Mouse (Mus musculus): Measurements from ENCODE around the gene Poc5.

Poc5 gene

GRCm38 (mm10) chr13:96388042-96388888, at the start of gene Poc5:
Poc5 (plus strand) TSS chr13:96388294.
- DNase-seq (ENCODE audit: low spot score in 2 of 2) = peak; percentile 99 to 100

DNA sequence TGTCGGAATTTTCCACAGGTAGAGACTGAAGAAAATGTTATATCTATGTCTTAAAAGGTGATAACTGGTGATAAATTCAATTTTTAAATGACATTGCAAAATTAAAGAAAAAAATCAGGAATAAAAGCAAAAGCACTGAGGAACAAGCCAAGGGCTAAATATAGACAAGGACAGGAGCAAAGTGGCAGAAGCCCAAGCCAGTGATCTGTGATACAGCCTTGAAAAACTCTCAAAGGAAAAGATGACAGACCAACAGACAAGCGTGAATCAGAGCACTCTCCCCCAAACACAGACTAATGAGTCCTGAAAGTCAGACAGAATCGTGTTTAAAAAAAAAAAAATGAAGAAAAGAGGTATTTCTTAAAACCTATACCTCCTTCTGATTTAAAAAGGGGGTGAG, 46.6 kb upstream of the Poc5 start:
- no peak for DNase-seq (ENCODE audit: low spot score in 2 of 2)

GRCm38 (mm10) chr13:96344778-96345177, 43.3 kb upstream of the Poc5 start:
- DNase-seq (ENCODE audit: low spot score in 2 of 2) = no peak

DNA sequence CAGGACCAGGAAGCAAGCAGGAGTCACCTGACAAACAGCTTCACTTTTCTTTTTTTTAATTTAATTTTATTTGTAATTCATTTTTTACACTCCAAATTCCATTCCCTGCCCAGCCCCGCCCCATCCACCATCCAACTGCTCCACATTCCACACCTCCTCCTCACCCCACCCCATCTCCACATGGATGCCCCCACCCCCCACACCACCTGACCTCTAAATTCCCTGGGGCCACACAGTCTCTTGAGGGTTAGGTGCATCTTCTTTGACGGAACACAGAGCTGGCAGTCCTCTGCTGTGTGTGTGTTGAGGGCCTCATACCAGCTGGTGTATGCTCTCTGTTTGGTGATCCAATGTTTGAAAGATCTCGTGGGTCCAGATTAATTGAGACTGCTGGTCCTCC, 41.5 kb upstream of the Poc5 start:
- no peak for DNase-seq (ENCODE audit: low spot score in 2 of 2)

DNA sequence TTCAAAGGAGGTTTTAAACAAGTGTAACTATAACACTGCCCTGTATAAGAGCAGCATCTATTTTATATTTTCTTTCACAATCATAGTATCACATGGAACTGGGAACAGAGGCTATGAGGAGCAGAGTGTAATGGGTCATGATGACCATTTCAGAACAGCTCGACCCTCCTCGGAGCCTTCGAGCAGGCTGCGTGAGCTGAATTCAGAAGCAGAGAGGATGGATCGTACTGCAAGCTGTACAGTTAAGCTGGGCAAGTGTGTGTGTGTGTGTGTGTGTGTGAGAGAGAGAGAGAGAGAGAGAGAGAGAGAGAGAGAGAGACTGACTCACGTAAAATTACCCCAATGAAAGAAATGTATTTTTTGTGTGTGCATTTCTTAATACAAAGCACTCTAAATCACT, 37.9 kb upstream of the Poc5 start:
- no peak for DNase-seq (ENCODE audit: low spot score in 2 of 2)

DNA sequence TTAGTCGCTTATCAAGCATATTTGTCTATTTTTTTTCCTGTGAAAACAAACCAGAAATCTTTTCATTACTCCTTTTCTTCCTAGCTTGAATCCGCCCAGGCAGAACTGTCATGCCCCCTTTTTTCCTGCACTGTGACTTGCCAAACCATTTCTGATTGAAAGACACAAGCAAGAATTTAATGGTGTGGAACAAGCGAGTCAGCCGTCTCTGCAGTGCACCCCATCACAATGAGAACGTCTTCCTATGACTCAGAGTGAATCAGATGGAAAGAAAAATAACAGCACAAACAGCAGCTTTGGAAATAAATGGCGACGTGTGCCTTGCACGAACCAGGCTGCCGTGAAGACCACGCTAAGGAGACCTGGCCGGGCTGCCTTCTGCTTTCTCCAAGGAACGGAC, 36.8 kb upstream of the Poc5 start:
- no peak for DNase-seq (ENCODE audit: low spot score in 2 of 2)

DNA sequence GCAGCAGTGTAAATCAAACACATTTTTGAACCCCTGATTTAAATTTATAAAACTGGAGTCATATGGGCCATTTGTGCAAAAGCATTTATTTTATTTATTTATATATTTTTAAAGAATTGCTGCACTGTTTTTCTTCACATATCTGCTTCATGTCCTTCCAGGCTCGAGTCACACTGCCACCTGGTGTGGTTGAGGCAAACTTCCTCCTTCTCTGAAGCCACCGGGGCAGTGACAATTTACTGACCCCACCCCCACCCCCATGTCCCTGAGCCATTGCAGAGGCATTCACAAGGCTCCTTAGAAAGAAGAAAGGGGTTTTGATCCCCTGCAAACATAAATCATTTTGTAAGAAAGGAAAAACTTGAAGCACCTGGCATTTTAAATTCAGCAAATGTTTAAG, 12.6 kb upstream of the Poc5 start:
- no peak for DNase-seq (ENCODE audit: low spot score in 2 of 2)

DNA sequence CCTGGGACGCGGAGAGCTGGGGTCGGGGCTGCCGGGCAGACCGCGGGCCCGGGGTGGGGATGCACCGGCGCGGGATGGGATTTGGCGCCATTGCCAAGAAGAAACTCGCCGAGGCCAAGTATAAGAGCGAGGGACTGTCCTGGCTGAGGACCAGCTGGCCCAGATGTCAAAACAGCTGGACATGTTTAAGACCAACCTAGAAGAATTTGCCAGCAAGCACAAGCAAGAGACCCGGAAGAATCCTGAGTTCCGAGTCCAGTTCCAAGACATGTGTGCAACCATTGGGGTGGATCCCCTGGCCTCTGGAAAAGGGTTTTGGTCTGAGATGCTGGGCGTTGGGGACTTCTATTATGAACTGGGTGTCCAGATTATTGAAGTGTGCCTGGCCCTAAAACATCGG, 11.2 kb upstream of the Poc5 start:
- peak; percentile 21 to 25 for DNase-seq (ENCODE audit: low spot score in 2 of 2)

- DNase-seq (ENCODE audit: low spot score in 2 of 2) = no peak
These were observed 10.2 kb upstream of the Poc5 start for GRCm38 (mm10) chr13:96377883-96378282.

GRCm38 (mm10) chr13:96389301-96389700, 1.2 kb downstream of the Poc5 start:
- no peak for DNase-seq (ENCODE audit: low spot score in 2 of 2)

- DNase-seq (ENCODE audit: low spot score in 2 of 2) = no peak
These were observed 13.2 kb downstream of the Poc5 start for GRCm38 (mm10) chr13:96401251-96401650.

GRCm38 (mm10) chr13:96405518-96405917, 17.4 kb downstream of the Poc5 start:
- DNase-seq (ENCODE audit: low spot score in 2 of 2) = no peak

DNA sequence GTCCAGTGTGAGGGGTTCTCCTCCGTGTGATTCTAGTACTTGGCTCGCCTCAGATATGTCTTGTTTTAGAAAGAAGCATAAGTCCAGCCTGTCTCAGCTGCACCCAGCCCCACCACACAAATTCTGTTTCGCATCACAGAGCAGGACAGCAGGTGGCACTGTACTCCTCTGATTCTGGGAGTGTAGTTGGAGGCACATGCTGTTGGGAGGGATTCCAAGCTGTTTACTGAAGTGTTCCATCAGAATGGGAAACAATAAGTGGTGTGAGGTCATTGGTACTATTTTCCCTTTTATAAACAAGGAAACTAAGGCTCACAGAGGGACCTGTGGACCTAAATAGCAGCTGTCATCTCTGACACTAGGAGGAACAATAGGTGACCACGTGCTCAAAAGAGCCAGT, 18.9 kb downstream of the Poc5 start:
- peak; percentile 14 to 23 for DNase-seq (ENCODE audit: low spot score in 2 of 2)

DNA sequence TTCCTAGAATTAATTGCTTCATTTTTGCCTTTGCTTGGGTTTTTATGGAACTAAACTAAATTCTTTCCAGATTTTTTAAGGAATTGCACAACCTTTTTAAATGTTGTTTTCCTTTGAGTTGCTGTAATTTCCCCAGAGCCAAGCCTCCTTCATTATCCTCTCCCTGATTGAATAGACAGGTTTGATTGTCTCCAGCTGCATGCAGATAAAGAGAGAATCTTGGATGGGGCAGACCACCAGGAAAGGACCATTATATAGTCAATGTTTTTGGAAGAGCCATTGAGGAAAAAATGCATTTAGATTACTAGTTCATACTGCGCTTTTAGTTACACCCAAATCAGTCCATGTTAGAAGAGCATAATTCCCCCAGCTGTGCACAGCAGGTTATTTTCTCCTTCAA, 20.7 kb downstream of the Poc5 start:
- DNase-seq (ENCODE audit: low spot score in 2 of 2) = no peak

GRCm38 (mm10) chr13:96414384-96414783, 26.3 kb downstream of the Poc5 start:
- no peak for DNase-seq (ENCODE audit: low spot score in 2 of 2)

DNA sequence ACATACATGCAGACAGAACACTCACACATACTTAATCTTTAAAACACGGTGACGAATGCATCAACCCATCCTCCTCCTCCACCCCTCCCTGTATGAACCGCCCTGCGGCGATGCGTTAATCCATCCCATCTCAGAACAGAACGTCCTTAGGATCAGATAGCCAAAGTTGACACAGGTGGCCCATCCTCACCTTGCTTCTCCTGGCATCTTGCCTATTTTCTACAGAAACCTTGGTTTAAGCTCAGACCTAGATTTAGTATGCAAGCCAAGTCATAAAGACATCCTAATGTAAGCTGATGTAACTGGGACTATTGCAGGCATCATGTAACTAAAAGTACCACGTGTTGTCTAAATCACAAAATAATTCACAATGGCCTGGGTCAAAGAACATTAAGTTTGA, 28.3 kb downstream of the Poc5 start:
- DNase-seq (ENCODE audit: low spot score in 2 of 2) = no peak

- no peak for DNase-seq (ENCODE audit: low spot score in 2 of 2)
These were observed 29.2 kb downstream of the Poc5 start for GRCm38 (mm10) chr13:96417261-96417813.

- DNase-seq (ENCODE audit: low spot score in 2 of 2) = no peak
These were observed 30.4 kb downstream of the Poc5 start for GRCm38 (mm10) chr13:96418487-96418886.

GRCm38 (mm10) chr13:96421230-96421629, 33.1 kb downstream of the Poc5 start:
- no peak for DNase-seq (ENCODE audit: low spot score in 2 of 2)

DNA sequence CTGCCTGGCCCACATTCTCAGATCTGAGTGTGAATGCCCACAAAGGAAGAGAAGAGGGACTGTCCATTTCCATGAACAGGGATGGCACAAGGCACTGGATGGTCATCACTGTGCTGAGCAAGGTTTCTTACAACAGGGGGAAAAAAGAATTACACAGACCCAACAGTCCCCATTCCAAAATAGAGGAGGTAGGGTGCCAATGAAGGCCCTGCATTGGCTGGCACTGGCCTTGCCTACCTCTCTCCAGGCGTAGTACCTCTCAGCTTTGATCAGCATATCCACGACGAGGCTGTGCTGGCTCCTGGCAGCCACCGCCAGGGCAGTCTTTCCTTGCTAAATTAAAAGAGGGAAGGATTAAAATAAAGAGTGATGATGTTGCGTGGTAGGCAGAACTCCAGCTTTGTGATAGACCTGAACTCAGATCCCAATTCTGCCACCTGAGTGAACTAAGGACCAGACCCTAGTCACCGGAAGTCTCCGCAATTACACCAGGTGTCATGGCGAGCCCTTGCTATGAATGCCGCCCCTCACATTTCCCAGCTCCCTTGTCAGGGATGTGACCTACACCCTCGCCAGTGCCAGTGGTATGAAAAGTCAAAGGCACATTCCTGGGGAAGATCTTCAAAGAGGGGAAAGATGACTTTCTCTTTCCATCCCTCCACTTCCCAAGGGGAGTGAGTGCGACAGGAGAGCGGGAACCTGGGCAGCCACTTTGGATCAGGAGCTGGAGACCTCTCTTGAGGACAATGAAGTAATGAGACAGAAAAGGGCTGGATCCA, 36.6 kb downstream of the Poc5 start:
- DNase-seq (ENCODE audit: low spot score in 2 of 2) = no peak

GRCm38 (mm10) chr13:96426044-96426443, 38.0 kb downstream of the Poc5 start:
- no peak for DNase-seq (ENCODE audit: low spot score in 2 of 2)

DNA sequence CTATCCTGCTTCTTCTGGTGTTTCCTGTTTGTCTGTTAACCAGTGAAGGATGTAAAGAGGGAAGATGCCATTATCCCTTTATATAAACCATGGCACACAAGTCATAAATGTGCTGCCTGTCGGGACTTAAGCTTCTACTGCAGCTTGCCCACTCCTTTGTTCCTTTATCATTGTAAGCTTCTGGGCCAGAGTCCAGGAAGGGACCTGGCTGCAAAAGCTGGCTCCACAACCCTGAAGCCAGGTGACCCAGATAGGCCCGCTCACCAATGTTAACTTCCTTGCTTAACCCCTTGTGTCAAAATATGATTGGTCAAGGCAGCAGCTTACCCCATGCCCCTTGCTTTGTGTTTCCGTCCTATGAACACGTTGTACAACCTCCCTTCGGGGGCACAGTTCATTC, 40.4 kb downstream of the Poc5 start:
- DNase-seq (ENCODE audit: low spot score in 2 of 2) = no peak

Data from heart, adult 9 months (tissue).